Mouse (Mus musculus) ES-Bruce4 (cell line): ENCODE measurements around the gene BC034090. TPM values are rescaled to one million over a fixed set of nuclear protein-coding genes. Genes with fewer than 3 reads are reported as not detected.

Source experiments
- H3K27ac ChIP-seq: 2 replicates; pipeline ENCODE4 v1.5.1; 2012; ENCODE audit warnings: low read length, inconsistent platforms; ENCODE audit not compliant: insufficient read depth
- H3K27me3 ChIP-seq: 2 replicates; pipeline ENCODE4 v1.6.1; 2012; ENCODE audit warnings: mild to moderate bottlenecking, low read length, inconsistent platforms; ENCODE audit not compliant: control insufficient read depth, poor library complexity, insufficient read depth, severe bottlenecking
- H3K36me3 ChIP-seq: 2 replicates; pipeline ENCODE4 v1.6.1; 2012; ENCODE audit warnings: inconsistent platforms, mild to moderate bottlenecking, low read length, moderate library complexity; ENCODE audit not compliant: control insufficient read depth, poor library complexity, insufficient read depth, severe bottlenecking
- H3K4me1 ChIP-seq: one replicate; pipeline ENCODE4 v1.8.1; 2011; ENCODE audit warnings: low read length; ENCODE audit not compliant: control insufficient read depth, insufficient read depth
- H3K4me3 ChIP-seq: 2 replicates; pipeline ENCODE4 v1.5.1; 2011; ENCODE audit warnings: low read depth, mild to moderate bottlenecking, low read length
- H3K9ac ChIP-seq: 2 replicates; pipeline ENCODE4 v1.6.1; 2012; ENCODE audit warnings: low read depth, mild to moderate bottlenecking, inconsistent platforms; ENCODE audit not compliant: poor library complexity, severe bottlenecking
- H3K9me3 ChIP-seq: replicated peaks from 2 replicates; pipeline ENCODE4 v1.6.1; 2012; ENCODE audit warnings: mild to moderate bottlenecking, low read length, inconsistent platforms; ENCODE audit not compliant: control insufficient read depth, poor library complexity, insufficient read depth, severe bottlenecking
- CTCF ChIP-seq: IDR thresholded peaks from one replicate; pipeline ENCODE4 v1.8.1; 2011; ENCODE audit warnings: low read depth, low read length
- EP300 ChIP-seq: IDR thresholded peaks from 2 replicates; pipeline ENCODE4 v1.6.1; 2011; ENCODE audit warnings: low read depth, low read length; ENCODE audit not compliant: insufficient read depth
- POLR2A ChIP-seq: IDR thresholded peaks from one replicate; pipeline ENCODE4 v1.8.1; 2011; ENCODE audit warnings: low read length; ENCODE audit not compliant: insufficient read depth
- polyA plus RNA-seq: library from polyadenylated mRNA; stranded (reverse); fragments of >200 nt; gene quantifications from 2 replicates; pipeline ENCODE4 v1.2.4, GENCODE M21; 2011; ENCODE audit warnings: low read depth; ENCODE audit not compliant: missing spikeins, insufficient read depth, insufficient read length

BC034090 gene
- polyA plus RNA-seq, 1 experiment, result 8.4 TPM

- Histone ChIP-seq H3K9ac (no peak overlapping the region), H3K27ac (no peak overlapping the region), H3K9me3 (no peaks in the 10 kb centered on the region), H3K4me1 (no peaks in the 10 kb centered on the region), H3K36me3 (no peaks in the 10 kb centered on the region), H3K4me3 (no peak overlapping the region), H3K27me3 (no peaks in the 10 kb centered on the region)
- TF ChIP-seq EP300 (no peak), CTCF (no peak), POLR2A (no peak)
Measured at GRCm38 (mm10) chr1:155204560-155205162, 39.6 kb downstream of the BC034090 start.

- TF ChIP-seq EP300 (no peak), POLR2A (no peak)
- Histone ChIP-seq H3K9ac (no peak overlapping the region), H3K27me3 (no peaks in the 10 kb centered on the region), H3K27ac (no peak overlapping the region), H3K4me1 (no peaks in the 10 kb centered on the region), H3K4me3 (peak overlapping the region; percentile 8; the same call in 1 of the 2 replicates), H3K36me3 (no peaks in the 10 kb centered on the region), H3K9me3 (no peaks in the 10 kb centered on the region)
Measured at GRCm38 (mm10) chr1:155203954-155204353, 40.3 kb downstream of the BC034090 start.

- Histone ChIP-seq H3K27me3 (no peaks in the 10 kb centered on the region), H3K27ac (no peak overlapping the region), H3K36me3 (no peaks in the 10 kb centered on the region), H3K4me1 (no peaks in the 10 kb centered on the region), H3K4me3 (no peak overlapping the region), H3K9ac (no peak overlapping the region), H3K9me3 (no peaks in the 10 kb centered on the region)
- TF ChIP-seq CTCF, result no peak
- no peak for TF ChIP-seq EP300
- TF ChIP-seq POLR2A, result no peak
Measured at GRCm38 (mm10) chr1:155203101-155203500, 41.1 kb downstream of the BC034090 start.

- TF ChIP-seq EP300 (no peak), POLR2A (no peak), CTCF (no peak)
- Histone ChIP-seq H3K4me1 (no peaks in the 10 kb centered on the region), H3K9ac (no peak overlapping the region), H3K9me3 (no peaks in the 10 kb centered on the region), H3K27me3 (no peaks in the 10 kb centered on the region), H3K36me3 (no peaks in the 10 kb centered on the region), H3K27ac (no peak overlapping the region), H3K4me3 (no peak overlapping the region)
Measured at GRCm38 (mm10) chr1:155202472-155202871, 41.8 kb downstream of the BC034090 start.

- Histone ChIP-seq H3K27ac (no peak overlapping the region), H3K36me3 (no peaks in the 10 kb centered on the region), H3K9ac (no peak overlapping the region), H3K27me3 (no peaks in the 10 kb centered on the region), H3K9me3 (no peaks in the 10 kb centered on the region), H3K4me3 (no peak overlapping the region), H3K4me1 (no peaks in the 10 kb centered on the region)
- no peak for TF ChIP-seq POLR2A
- TF ChIP-seq CTCF, result no peak
- no peak for TF ChIP-seq EP300
Measured at GRCm38 (mm10) chr1:155201914-155202313, 42.3 kb downstream of the BC034090 start.

- Histone ChIP-seq H3K36me3 (no peaks in the 10 kb centered on the region), H3K4me3 (no peak overlapping the region), H3K27me3 (no peaks in the 10 kb centered on the region), H3K9me3 (no peaks in the 10 kb centered on the region), H3K9ac (no peak overlapping the region), H3K27ac (no peak overlapping the region), H3K4me1 (no peaks in the 10 kb centered on the region)
- no peak for TF ChIP-seq POLR2A
- no peak for TF ChIP-seq EP300
- no peak for TF ChIP-seq CTCF
Measured at GRCm38 (mm10) chr1:155201373-155201879, 42.8 kb downstream of the BC034090 start.
